Mouse (Mus musculus): ENCODE data around the gene Ripor1. TPM values are rescaled to one million over a fixed set of nuclear protein-coding genes. Genes with fewer than 3 reads are reported as not detected.
A peak's percentile ranks its signal among the peaks of the same experiment; 100 is the strongest.

Gene Ripor1
- total RNA-seq, 1 experiment from 2014 or later = 33.9 TPM

DNA sequence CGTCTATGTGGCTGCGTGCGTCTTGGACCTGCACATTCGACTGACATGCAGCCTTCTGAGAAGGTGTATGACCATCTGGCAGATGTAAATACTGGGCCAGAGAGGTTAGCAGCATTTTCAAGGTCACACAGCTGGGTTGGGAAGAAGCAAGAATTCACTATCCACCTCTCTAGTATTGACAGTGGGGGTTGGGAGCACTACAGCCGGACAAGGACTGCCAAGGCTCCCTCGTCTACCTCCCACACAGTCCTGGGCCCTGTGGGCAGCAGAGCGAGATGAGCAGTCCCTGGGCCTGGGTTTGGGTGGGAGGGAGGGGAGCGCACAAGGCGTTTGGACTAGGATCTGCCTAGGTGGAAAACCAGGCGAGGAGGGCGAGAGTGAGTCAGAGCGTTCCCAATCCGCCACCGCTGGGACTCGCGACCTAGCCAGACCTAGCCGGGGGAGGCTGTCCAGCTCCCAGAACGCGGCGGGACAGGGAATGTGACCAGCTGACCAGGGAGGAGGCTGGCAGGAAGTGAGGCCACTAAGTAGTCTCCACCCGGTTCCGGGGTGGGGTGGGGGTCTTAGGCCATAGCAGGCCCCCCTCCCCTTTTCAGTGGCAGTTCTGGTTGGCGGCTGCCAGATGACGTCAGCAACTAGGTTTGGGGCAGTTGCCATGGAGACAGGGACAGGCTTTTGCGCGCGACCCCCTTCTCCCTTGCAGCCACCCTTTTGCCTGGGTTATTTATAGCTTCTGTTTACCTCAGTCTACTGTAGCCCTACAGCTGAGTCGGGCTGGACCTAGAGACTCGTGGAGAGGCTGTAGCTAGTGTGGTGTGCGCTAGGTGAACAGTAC, 1.4 kb downstream of the Ripor1 start:
- peak; percentile 92 for DNase-seq

DNA sequence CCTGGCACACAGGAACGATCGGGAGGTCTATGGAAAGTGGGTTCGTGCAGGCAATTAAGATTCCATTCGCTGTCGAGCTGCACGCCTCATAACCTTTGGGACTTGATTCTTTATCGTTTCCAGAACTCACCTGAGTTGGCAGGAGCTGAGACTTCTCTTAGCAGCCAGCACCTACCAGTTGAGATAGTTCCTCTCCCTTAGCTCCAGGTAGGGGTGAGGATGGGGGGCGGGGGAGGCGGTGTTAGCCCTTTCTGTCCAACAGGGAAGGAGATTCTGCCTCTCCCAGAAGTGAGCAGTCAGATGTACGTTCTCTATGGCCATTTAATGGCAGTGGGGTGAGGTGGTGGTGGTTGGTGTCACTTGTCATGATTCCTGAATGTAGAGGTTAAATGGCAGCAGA, 2.0 kb downstream of the Ripor1 start:
- DNase-seq = no peak

DNA sequence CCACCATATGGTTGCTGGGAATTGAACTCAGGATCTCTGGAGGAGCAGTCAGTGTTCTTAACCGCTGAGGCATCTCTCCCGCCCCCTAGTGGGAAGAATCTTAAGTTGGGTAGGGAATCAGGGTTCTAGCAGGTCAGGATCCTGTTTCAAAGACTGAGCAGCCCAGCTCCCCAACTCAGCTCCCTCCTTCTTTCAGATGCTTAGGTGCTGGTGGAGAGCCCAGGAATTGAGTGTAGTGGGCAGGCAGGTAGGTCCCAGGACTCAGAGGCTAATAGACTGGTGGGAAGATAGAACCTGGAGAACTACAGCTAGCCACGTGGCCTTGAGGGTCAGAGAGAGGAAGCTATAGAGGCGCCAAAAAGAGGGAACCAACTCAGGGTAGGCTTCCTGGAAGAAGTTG, 2.6 kb downstream of the Ripor1 start:
- peak; percentile 64 for DNase-seq

DNA sequence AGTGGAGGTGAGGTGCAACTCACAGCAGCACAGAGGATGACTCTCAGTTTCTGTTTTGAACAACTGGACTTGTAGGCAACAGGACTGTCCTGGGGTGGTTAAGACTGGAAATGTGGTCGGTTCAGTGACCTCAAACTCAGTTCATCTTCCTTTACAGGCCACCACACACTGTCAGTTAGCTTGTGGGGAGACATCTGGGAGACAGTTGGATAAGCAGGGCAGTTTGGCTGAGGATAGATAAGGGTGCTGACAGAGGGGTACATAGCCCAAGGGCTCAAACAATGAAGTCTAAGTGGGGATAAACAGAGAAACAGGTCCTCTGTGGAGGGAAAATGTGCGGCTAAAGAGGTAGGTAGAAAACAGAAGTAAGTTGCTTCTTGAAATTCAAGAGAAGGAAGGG, 4.3 kb downstream of the Ripor1 start:
- DNase-seq = no peak

DNA sequence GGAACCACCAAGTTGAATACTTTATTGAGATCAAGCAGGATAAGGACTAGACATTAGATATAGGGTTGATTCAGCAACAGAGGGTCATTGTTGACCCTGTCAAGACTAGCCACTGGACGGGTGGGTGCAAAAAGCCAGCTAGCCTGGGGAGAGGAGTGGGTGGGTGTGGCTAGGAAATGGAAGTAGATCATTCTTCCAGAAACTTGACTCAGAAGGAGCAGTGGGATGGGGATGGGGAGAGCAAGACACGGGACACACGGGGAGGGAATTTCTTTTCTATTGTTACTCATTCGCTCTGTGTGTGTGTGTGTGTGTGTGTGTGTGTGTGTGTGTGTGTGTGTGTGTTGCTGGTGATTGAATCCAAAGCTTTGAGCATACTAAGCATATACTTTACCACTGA, 4.7 kb downstream of the Ripor1 start:
- no peak for DNase-seq

DNA sequence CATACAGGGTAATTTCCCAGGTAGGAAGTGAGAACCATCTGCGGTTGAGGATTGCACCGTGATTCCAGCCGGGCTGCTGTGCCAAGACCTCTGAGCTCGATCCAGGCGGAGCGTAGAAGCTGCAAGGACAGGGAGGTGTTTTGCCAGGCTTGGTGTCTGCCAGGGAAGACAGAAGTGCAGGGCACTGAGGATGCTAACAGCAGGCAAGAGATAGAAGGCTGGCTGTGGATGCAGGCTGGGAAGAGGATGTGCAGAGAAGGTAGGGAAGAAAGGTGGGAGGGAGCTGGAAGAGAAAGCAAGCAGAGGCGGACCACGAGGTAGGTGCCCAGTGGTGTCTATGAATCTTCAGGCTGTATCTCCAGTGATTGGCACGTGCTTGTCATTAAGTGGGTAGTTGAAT, 6.8 kb downstream of the Ripor1 start:
- no peak for DNase-seq

DNA sequence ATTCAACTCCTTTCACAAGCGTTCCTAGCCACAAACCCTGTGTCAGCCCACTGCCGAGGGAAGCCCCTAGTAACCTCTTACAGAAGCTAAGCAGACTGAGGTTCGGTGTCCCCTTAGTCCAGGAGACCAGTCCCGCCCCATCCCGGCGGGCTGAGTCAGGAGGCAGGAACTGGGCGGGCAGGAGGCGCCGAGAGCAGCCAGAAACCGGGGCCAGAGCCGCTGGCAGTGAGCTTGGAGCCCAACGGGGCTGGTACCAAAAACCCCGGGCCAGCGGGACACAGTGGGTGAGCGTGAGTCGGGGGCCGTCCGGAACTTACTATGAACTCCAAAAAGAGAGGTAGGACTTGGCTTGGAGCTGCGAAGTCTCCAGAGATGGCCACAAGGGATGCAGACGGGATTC, 8.0 kb downstream of the Ripor1 start:
- DNase-seq = peak; percentile 83

DNA sequence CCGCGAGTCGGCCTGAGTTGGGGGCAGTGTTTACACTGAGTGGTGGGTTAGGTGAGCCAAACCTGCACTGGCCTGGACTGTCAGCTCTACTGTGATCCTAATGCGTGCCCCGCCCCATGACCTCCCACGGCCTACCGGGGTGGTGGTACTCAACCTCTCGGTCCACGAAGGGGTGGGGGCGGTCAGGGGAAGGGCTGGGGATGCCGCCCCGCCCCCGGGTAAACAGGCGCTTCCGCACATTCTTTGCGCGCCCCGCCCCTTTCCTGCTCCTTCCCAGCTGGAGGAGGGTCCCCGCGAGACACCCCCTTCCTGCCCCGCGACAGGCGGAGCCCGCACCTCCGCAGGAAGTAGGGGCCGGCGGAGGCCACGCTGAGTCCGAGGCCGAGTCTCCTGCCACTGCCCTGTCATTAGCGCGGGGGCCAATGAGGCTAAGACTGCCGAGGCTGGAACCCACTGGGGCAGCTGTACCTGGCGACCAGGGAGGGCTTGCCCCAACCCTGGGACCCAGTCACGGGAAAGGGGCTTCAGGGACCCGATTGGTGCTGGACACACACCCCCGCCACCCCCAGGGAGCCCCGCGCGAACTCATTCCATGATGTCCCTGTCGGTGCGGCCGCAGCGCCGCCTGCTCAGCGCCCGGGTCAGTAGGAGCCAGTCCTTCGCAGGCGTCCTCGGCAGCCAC, 8.9 kb downstream of the Ripor1 start:
- DNase-seq = peak; percentile 87

DNA sequence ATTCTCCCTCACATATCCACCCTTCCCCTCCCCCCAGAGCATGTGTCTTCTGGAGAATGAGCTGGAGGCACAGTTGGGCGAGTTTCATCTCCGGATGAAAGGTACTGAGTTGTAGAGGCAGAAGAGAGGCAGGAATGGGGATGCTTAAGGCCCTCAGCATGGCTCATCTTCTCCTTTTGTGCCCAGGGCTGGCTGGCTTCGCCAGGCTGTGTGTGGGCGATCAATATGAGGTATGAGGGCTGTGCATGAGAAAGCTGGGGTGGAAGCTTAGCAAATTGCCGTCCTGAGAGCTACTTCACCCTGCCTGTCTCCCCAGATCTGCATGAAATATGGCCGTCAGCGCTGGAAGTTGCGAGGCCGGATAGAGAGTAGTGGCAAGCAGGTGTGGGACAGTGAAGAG, 10.9 kb downstream of the Ripor1 start:
- DNase-seq = no peak

DNA sequence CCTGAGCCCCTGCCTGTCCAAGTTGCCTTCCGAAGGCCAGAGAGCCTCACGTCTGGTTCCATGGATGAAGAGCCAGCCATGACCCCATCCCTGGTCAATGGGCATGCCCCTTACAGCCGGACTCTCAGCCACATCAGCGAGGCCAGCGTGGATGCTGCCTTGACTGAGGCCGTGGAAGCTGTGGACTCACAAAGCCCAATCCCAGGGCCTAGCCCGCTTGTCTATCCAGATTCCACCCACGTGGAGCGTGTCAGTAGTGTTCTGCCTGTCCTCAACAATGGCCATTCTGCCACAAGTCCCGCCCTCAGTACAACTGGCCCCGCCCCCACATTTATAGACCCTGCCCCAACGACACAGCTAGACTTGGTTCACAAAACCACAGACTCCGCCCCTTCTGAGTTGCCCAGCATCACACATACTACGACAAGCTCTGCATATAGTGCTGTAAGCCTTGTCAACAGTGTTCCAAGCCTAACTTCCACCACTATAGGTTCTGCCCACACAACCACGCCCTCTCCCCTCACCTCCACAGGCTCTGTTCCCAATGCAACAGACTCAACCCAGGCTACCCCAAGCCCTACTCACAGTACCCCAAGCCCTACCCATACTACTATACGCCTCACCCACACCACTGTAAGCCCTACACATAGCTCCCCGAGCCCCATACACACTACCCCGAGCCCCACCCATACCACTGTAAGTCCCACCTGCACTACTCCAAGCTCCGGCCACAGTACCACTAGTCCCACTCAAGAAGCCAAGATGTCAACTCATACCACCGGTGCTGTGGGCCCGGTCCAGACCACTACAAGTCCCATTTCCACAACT, 12.6 kb downstream of the Ripor1 start:
- DNase-seq = no peak

DNA sequence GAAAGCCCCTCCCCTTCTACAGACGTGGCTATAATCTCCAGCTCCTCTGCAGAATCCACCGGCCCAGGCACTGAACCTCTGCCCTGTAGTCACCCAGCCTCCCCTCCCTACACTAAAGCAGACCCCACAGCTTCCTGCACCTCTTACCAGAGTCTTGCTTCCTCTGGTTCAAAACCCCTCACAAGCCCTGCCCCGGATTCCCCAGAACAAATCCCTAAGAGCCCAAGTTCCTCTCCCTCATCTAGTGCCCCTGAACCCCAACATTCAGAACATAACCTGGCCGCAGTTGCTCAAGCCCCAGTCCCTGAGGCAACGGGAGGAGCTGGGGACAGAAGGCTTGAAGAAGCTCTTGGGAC, 13.2 kb downstream of the Ripor1 start:
- DNase-seq = no peak

DNA sequence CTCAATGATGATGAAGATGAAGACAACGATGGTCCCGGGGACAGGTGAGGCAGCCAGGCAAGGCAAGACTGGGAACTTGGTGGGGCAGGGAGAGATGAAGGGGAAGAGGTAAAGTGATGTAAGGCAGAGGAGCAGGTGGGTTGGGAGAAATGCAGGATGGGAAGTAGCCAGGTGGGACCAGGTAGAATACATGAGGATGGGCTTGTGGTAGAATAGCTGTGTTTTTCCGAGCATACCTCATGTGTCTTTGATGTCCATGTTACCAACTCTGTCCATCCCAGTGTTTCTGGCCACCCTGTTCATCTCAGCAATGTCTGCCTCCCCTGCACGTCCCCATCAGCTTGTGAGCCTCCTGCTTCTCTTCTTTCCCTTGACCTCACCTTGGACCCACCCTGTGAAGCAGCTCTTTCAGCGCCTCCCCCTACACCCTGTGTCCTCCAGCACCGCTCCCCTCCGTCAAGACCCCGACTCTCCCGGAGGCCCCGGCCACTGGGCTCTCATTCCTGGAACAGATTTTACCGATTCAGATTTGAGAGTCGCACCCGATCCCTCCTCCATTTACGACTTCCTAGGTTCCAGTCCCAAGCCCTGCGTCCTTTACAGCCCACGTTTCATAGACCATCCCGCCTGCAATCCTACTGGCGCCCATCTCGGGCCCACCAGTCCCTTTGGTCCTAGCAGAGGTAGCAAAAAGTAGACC, 14.0 kb downstream of the Ripor1 start:
- DNase-seq = no peak

DNA sequence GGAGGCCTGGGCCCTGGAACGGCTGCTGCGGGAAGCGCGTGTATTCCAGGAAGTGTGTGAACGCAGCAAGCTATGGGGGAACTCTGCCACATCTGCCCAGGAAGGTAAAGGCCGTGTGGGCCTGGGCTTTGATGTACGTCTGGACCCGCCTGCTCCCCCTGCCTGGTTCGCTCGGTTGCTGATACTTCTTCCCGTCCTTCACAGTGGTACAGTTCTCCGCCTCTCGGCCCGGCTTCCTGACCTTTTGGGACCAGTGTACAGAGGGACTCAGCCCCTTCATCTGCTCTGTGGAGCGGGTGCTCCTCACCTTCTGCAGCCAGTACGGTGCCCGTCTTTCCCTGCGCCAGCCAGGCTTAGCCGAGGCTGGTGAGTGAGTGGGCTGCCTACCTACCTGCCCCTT, 15.2 kb downstream of the Ripor1 start:
- DNase-seq = no peak

DNA sequence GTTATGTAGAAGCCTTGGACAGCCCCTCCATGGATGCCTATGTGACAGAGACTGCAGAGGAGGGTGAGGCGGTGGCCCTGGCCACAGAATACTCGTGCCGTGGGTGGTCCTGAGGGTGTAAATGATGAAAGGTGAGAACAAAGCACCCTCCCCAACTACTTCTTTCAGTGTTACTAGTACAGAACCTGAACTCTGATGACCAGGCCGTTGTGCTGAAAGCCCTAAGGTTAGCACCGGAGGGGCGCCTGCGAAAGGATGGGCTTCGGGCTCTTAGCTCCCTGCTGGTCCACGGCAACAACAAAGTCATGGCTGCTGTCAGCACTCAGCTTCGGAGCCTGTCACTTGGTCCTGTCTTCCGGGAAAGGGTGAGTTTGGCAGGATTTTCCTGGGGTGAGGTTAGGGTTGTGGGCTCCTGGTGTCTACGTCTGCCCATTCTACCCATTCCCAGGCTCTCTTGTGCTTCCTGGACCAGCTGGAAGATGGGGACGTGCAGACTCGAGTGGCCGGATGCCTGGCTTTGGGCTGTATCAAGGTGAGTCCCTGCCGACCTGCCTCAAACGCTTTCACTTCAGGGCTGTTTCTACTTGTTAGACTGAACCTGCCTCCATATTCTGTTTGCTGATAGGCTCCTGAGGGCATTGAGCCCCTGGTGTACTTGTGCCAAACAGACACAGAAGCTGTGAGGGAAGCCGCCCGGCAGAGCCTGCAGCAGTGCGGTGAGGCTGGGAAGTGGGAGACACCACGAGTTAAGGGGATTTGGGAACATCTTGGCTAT, 16.1 kb downstream of the Ripor1 start:
- no peak for DNase-seq

DNA sequence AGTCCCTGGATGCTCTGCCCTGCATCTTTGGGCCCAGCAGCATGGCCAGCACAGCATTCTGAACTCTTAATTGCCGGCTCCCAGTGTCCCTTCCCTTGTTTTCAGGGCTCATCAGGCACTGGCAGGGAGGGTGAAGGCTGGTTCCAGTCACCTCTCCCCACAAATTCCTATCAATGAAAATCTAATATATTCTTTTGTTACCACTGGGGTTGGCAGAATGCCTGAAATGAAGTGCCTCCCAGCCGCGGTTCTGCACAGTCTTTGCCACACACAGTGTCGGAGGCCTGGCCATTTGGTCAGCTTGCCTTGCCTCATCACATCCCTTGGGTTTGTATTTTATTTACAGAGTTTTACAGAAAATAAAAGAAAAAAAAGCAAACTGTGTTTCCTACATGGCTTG, 16.8 kb downstream of the Ripor1 start:
- no peak for DNase-seq

DNA sequence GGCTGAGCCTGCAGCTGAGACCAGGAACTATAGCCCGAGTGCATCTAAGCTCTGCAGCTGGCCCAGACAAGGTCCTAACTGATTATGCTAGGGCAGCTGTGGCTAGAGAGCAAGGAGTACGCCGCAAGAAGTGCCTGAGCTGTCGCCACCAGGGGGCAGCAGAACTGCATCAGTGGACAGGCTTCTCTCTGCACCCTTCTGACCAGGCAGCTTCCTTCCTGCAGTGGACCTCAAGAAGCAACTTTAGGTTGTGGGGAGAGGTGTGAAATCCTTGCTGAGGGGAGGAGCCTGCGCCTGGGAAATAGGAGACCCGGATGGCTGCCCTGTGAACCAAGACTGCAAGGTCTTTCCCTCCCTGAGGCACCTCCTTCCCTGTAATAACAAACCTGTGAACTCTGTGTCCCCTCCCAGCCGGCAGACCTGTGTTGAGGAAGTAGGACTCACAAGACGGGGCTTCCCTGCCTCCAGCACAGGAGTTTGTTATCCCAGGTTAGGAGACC, 17.4 kb downstream of the Ripor1 start:
- DNase-seq = peak; percentile 95

DNA sequence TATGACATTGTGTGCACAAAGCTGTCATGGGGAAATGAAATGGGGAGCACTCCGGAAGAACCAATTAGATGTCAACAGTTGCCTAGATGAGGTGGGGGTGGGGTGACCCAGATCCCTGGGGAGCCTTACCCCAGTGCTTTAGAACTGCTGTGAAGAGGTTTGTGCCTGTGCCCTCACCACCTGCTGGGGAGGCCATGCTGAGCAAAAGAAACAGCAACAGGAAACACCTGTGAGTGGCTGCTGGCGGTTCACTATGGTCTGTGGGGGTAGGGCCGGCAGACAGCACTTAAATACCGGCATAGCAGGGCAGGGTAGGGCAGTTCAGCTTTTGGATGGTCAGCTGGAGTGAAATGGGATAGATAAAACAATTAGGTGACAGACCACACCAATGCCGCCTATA, 18.1 kb downstream of the Ripor1 start:
- no peak for DNase-seq

DNA sequence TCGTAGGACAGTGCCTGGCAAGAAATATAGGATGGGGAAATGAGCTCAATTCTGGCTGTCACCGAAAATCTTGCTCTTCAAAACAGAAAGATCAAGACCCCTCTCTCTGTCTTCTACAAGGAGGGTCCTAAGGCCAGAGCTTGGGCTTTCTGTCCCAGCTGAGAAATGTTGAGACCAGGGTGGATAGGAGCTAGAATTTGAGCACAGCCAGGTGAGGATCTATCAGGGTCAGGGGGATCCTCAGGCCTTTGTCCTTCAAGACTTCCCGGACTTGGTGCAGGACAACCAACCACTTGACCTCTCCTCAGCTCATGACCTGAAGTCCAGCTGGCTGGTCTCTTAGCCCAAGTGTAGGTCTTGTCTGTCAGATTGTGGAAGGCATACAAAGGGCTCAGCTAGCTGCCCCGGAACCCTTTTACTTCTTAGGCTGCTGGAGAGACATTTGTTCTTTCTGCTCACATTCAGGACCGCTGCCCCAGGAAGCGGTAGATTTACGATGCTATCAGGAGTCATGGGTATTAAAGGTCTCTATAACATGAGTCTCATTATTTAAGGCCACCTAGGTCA, 18.7 kb downstream of the Ripor1 start:
- DNase-seq = no peak

DNA sequence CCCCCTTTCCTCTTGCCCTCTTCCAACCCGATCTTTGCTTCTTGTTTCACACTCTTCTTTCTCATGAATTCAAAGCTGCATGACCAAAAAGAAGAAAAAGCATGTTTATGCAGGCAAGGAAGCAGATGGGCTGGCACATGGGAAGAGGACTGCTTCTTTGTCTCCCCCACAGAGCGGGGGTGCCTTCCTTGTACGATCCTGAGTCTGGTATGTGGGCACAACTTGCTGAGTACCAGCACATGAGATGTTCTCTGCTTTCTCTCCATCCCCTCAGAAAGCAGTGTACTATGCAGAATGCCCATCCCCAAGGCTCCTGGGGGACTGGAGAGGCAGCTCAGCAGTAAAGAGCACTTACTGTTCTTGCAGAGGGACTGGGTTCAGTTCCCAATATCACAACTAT, 19.3 kb downstream of the Ripor1 start:
- no peak for DNase-seq

DNA sequence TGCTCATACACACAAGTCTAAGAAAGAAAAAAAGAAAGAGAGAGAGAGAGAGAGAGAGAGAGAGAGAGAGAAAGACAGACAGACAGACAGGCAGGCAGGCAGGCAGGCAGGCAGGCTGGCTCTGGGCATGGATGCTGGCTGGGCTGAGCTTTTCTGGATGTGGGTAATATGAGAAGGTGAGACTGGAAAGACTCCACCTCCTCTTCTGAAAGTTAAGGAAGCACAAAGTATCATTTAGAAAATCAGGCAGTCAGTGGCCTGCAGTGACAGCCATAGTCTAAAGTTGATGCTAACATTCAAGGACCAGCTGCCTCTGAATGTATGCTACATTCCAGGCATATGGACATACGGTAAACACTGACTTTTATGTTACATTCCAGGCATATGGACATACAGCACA, 19.8 kb downstream of the Ripor1 start:
- DNase-seq = no peak

DNA sequence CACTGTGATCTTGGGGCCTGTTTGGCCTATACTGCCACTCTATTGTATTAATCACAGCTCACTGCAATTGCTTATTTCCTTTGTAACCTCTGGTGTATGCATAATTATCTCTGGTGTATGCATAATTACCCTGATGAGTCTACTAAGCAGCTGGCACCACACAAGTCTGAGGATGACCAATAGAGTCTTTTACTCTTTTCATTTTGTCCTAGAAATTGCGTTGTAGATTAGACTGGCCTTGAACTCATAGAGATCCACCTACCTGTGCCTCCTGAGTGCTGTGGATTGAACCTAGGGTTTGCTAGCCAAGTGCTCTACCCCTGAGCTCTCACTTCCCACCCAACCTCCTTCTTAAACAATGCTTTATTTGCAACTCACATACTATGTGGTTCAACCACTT, 21.0 kb downstream of the Ripor1 start:
- no peak for DNase-seq
